Mouse (Mus musculus) kidney, postnatal 0 days (tissue): Measurements from ENCODE around the gene Rpl22. TPM values are rescaled to one million over a fixed set of nuclear protein-coding genes. Genes with fewer than 3 reads are reported as not detected.
A peak's percentile ranks its signal among the peaks of the same experiment; 100 is the strongest.

Experiments
- ATAC-seq: fragments of 200-750 bp; cut with Nextera tagmentation; replicated peaks from 2 replicates; pipeline ENCODE4 v1.8.0; 2017; ENCODE audit warnings: low read depth, moderate number of reproducible peaks, moderate TSS enrichment, moderate library complexity; ENCODE audit not compliant: low FRiP score
- DNase-seq: peaks from one replicate; pipeline ENCODE4 v3.0.0-alpha.2; 2016; ENCODE audit warnings: low spot score
- H3K27ac ChIP-seq: fragments of 300-500 bp; sonication (generic); 2 replicates; pipeline ENCODE4 v1.5.1; 2014; ENCODE audit warnings: mild to moderate bottlenecking
- H3K27me3 ChIP-seq: fragments of 300-500 bp; sonication (generic); 2 replicates; pipeline ENCODE4 v1.6.1; 2014; ENCODE audit warnings: low read length, mixed read lengths; ENCODE audit not compliant: insufficient read depth
- H3K36me3 ChIP-seq: fragments of 300-500 bp; sonication (generic); 2 replicates; pipeline ENCODE4 v1.6.1; 2014; ENCODE audit warnings: low read length, mixed read lengths; ENCODE audit not compliant: insufficient read depth
- H3K4me1 ChIP-seq: fragments of 300-500 bp; sonication (generic); replicated peaks from 2 replicates; pipeline ENCODE4 v1.6.1; 2014; ENCODE audit warnings: antibody characterized with exemption, low read length, mixed read lengths; ENCODE audit not compliant: insufficient read depth
- H3K4me2 ChIP-seq: fragments of 300-500 bp; sonication (generic); 2 replicates; pipeline ENCODE4 v1.6.1; 2014; ENCODE audit warnings: mild to moderate bottlenecking, low read length, moderate library complexity, mixed read lengths
- H3K4me3 ChIP-seq: fragments of 300-500 bp; sonication (generic); replicated peaks from 2 replicates; pipeline ENCODE4 v1.5.1; 2014; ENCODE audit warnings: low read depth, low read length
- H3K9ac ChIP-seq: fragments of 300-500 bp; sonication (generic); 2 replicates; pipeline ENCODE4 v1.6.1; 2014; ENCODE audit warnings: low read depth, low read length
- H3K9me3 ChIP-seq: fragments of 300-500 bp; sonication (generic); replicated peaks from 2 replicates; pipeline ENCODE4 v1.6.1; 2016; ENCODE audit warnings: low read length, inconsistent platforms, mixed read lengths
- CTCF ChIP-seq: IDR thresholded peaks from 2 replicates; pipeline ENCODE4 v1.5.1; 2016; ENCODE audit warnings: antibody characterized with exemption, low read depth, mild to moderate bottlenecking, moderate library complexity
- WGBS: fragments of 180-500 bp; shearing (Covaris S2); extraction: QIAGEN DNeasy Blood & Tissue Kit; methylation state at CpG from one replicate; pipeline ENCODE4 v1.1.7; 2014; 5-methylcytosine and 5-hydroxymethylcytosine counted together
- polyA plus RNA-seq: library from polyadenylated mRNA; unstranded; fragments of >200 nt; fragmentation: Nextera tagmentation; extraction: Ambion mirVana; gene quantifications from 2 replicates; pipeline ENCODE4 v1.2.1, GENCODE M21; 2015

The Rpl22 gene
- 463 and 527 TPM in 2 replicates for polyA plus RNA-seq

DNA sequence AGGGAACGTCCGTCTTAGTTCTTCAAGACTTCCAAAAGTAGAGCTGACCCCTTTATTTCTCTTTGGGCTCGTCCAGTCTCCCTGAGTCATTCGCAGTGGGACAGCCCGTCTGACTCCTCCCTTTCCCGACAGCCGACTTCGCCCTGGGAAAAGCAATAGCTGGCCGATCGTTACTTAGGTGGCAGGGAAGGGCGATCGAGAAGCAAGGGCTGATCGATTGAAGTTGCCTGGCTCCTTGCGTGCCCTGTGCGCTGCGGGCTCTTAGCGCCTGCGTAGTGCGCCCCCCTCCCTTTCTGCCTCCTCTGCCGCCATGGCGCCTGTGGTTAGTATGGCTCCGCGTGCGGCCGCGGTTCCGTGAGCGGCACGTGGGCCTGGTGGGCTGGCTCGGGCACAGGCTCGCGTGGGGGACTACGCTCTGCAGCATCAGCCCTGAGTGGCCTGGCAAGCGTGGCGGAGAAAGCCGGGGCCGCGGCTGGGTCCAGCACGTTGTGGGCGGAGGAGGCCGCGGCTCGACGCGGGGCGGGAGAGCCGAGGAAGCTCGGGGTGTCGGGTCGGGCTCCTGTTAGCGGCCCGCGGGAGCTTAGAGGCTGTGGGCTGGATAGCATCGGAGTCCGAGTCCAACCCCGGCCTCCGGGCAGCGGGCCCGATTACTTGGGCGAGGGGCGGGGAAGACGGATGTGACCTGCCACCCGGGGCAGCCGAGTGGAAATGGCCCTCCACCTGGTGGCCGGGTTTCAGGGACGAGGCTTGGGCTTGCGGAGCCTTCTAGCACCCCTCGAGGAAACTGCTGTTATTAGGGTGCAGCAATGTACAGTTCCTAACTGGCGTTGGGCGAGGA lies at the start of gene Rpl22:
Gene Rpl22, plus strand, starts transcription at position 169 of the 838 bp plus-strand sequence.
- Histone ChIP-seq H3K9me3 (no peaks in the 10 kb centered on the region), H3K9ac (peak within 1 kb of the TSS; percentile 85), H3K27me3 (no peaks in the 10 kb centered on the region), H3K27ac (peak within 1 kb of the TSS; percentile 63; the same call in 1 of the 2 replicates), H3K4me1 (peaks cover 7% of the 10 kb centered on the region; the same call in 1 of the 2 replicates), H3K4me2 (peak within 1 kb of the TSS; percentile 84), H3K4me3 (peak within 1 kb of the TSS; percentile 93), H3K36me3 (peaks cover 18% of the 10 kb centered on the region)
- ATAC-seq (peak; percentile 95), DNase-seq (peak; percentile 100)
- peak; percentile 46 for TF ChIP-seq CTCF
- WGBS = under 1% methylated on average over 70 of the region's 70 CpGs

DNA sequence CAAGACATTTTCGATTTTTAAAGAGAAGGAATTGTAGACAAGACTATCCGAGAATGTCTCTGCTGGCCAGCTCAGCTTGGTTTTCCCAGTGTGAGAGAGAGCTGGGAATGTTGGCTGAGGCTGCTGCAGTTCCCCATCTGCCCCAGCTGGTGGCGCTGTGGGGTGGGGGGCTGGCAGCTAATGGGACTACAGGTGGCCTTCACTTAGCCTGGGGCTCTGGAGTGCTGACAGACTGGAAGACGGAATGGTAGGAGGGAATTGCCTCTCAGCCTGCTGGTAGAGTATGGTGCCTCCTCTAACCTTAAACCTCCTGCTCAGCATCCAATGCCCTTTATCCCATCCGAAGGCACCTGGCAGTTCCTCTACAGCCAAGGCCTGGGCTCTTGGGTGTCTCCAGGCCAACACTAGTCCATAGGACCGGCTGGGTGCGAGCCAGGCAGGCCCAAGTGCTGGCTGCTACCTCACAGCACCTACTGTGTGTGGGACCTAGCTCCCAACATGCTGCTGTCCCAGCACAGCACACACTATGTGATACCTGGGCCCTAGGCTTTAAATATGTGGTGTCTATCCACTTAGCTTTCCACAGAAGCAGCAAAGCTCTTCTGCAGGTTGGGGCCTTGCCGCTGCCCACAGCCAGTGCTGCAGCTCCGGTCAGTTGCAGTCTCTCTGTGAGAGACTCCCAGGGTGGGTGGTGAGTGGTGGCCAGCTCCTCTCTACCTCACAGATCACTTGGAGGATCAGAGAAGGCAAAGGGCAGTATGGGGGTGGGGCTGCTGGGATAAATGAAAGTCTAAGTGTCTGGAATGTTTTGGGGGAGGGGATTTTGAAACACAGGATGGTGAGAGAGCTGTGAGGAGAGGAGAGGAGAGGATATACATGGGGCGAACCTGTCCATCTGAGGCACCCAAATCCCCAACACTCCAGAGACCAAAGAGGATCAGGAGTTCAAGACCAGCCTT lies 48.9 kb upstream of the Rpl22 start:
- DNase-seq (no peak), ATAC-seq (no peak)
- H3K9me3 ChIP-seq = no peaks in the 10 kb centered on the region
- no peak overlapping the region for H3K4me2 ChIP-seq
- H3K36me3 ChIP-seq = no peaks in the 10 kb centered on the region
- WGBS = 56% methylated on average over 10 of the region's 10 CpGs
- no peak overlapping the region for H3K4me3 ChIP-seq
- H3K27ac ChIP-seq = no peak overlapping the region
- no peak overlapping the region for H3K9ac ChIP-seq
- peak; percentile 71 for TF ChIP-seq CTCF
- no peaks in the 10 kb centered on the region for H3K27me3 ChIP-seq
- H3K4me1 ChIP-seq = peaks cover 13% of the 10 kb centered on the region; the same call in 1 of the 2 replicates

DNA sequence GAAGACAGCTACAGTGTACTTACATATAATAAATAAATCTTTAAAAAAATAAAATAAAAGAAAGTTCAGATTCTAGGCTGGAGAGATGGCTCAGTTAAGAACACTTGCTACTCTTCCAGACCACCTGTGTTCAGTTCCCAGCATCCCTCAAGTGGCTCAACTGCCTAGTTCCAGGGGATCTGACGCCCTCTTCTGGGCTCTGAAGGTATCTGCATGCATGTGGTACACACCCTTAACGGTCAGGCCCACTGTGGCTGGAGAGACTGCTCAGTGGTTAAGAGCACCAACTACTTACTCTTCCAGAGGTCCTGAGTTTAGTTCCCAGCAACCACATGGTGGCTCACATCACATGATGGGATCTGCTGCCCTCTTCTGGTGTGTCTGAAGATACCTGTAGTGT lies 47.6 kb upstream of the Rpl22 start:
- no peaks in the 10 kb centered on the region for H3K36me3 ChIP-seq
- H3K4me2 ChIP-seq = no peak overlapping the region
- H3K9ac ChIP-seq = no peak overlapping the region
- peaks cover 12% of the 10 kb centered on the region for H3K27me3 ChIP-seq
- no peak for DNase-seq
- H3K4me3 ChIP-seq = no peak overlapping the region
- TF ChIP-seq CTCF = peak; percentile 15; the same call in 1 of the 2 replicates
- H3K4me1 ChIP-seq = peaks cover 9% of the 10 kb centered on the region; the same call in 1 of the 2 replicates
- no peak for ATAC-seq
- H3K9me3 ChIP-seq = no peaks in the 10 kb centered on the region
- WGBS = 67% methylated on average over 2 of the region's 2 CpGs
- H3K27ac ChIP-seq = no peak overlapping the region

DNA sequence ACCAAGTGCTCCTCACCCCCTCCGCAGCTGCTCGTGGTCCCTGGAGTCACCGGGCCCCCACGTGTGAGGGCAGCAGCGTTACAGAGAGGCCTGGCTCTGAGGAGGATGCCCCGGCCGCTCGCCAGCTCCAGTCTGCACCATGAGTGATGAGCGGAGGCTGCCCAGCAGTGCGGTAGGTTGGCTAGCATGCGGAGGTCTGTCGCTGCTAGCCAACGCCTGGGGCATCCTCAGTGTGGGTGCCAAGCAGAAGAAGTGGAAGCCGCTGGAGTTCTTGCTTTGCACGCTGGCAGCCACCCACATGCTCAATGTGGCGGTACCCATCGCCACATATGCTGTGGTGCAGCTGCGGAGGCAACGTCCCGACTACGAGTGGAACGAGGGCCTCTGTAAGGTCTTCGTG lies 46.6 kb upstream of the Rpl22 start:
- Histone ChIP-seq H3K4me2 (no peak overlapping the region), H3K9me3 (no peaks in the 10 kb centered on the region), H3K27me3 (peaks cover 22% of the 10 kb centered on the region), H3K27ac (no peak overlapping the region), H3K4me3 (no peak overlapping the region), H3K36me3 (no peaks in the 10 kb centered on the region), H3K4me1 (peaks cover 10% of the 10 kb centered on the region; the same call in 1 of the 2 replicates), H3K9ac (no peak overlapping the region)
- ATAC-seq (no peak), DNase-seq (no peak)
- no peak for TF ChIP-seq CTCF
- 91% methylated on average over 23 of the region's 23 CpGs for WGBS

DNA sequence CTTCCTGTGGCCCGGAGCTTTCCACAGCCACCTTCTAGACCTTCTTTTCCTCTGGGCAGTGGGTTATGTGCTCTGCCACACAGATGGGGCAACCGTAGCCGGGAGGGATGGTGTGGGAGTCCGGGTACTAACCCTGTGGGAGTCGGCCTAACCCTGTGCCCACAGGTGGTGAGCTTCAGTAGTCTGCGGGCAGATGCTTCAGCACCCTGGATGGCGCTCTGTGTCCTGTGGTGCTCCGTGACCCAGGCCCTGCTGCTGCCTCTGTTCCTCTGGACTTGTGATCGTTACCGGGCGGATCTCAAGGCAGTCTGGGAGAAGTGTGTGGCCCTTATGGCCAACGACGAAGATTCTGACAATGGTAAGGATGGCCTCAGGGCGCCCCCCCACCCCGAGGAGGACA lies 43.9 kb upstream of the Rpl22 start:
- WGBS = 52% methylated on average over 15 of the region's 15 CpGs
- TF ChIP-seq CTCF = no peak
- H3K36me3 ChIP-seq = no peaks in the 10 kb centered on the region
- H3K9ac ChIP-seq = no peak overlapping the region
- ATAC-seq = no peak
- no peak for DNase-seq
- no peak overlapping the region for H3K4me2 ChIP-seq
- H3K4me3 ChIP-seq = no peak overlapping the region
- H3K27ac ChIP-seq = no peak overlapping the region
- H3K9me3 ChIP-seq = no peaks in the 10 kb centered on the region
- H3K27me3 ChIP-seq = peaks cover 41% of the 10 kb centered on the region
- 0 out of 2 replicates have a peak, but pooled peaks cover 5% of the 10 kb centered on the region for H3K4me1 ChIP-seq

DNA sequence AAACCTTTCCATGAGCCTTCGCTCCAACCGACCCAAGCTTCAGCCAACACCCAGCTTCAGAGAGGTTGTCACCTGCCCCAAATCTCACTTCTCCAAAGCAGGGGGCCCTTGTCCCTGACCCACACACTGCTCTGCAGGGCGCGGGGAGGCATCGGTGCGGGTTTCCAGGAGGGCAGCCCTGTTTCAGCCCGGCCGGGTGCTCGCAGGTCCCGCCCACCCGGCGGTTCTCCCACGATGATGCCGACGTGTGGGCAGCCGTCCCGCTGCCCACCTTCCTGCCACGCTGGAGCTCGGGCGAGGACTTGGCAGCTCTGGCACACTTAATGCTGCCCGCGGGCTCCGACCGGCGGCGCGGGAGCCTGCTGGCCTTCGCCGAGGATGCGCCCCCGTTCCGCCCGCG lies 42.8 kb upstream of the Rpl22 start:
- Histone ChIP-seq H3K4me3 (peak overlapping the region; percentile 1; the same call in 1 of the 2 replicates), H3K27ac (no peak overlapping the region), H3K4me1 (0 out of 2 replicates have a peak, but pooled peaks cover 5% of the 10 kb centered on the region), H3K36me3 (no peaks in the 10 kb centered on the region), H3K9ac (no peak overlapping the region), H3K9me3 (no peaks in the 10 kb centered on the region), H3K4me2 (peak overlapping the region; percentile 46), H3K27me3 (peaks cover 52% of the 10 kb centered on the region)
- ATAC-seq (no peak), DNase-seq (no peak)
- no peak for TF ChIP-seq CTCF
- WGBS = 16% methylated on average over 33 of the region's 34 CpGs
